Mouse (Mus musculus) embryonic fibroblast, embryonic 13.5 days (primary cell): ENCODE results near the gene Pdha2.

Experiments used
- CTCF ChIP-seq: IDR thresholded peaks from 2 replicates; pipeline ENCODE4 v1.5.1; 2011; ENCODE audit warnings: mild to moderate bottlenecking, control low read depth, low read length, moderate library complexity, borderline replicate concordance; ENCODE audit not compliant: insufficient read depth
- POLR2A ChIP-seq: IDR thresholded peaks from 2 replicates; pipeline ENCODE4 v1.6.1; 2011; ENCODE audit warnings: low read depth, mild to moderate bottlenecking, control low read depth, low read length, moderate library complexity

GRCm38 (mm10) chr3:141197308-141197861 is 14.8 kb downstream of the Pdha2 start:
- no peak for TF ChIP-seq CTCF
- no peak for TF ChIP-seq POLR2A
